Mouse (Mus musculus): ENCODE measurements around the gene Lrrc19. TPM values are rescaled to one million over a fixed set of nuclear protein-coding genes. Genes with fewer than 3 reads are reported as not detected.

The Lrrc19 gene
- polyA plus RNA-seq, 1 experiment from 2014 or later: 0.29 TPM

DNA sequence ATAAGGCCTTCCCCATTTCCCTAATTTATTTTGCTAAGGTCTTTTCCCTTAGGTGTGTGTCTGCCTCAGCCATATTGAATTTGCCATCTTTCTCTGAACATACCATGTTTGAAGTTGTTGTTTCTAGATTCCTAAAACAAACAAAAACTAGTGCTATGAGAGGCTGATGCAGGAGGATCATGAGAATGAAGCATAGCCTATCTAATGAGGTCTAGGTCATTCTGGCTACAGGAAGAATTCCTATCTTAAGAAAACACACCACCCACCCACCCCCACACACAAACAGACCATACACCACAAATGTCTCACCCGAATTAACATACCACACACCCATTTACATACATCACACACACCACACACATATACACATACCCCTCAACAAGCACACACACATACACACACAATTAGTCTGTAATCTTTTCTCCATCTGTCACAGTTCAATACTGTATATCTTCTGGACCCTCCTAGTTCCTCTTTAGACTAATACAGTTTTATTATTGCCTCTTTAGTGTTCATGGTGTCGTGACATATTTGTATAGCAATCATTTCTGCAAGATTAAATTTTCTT is 45.4 kb downstream of the Lrrc19 start:
- no peak for DNase-seq

DNA sequence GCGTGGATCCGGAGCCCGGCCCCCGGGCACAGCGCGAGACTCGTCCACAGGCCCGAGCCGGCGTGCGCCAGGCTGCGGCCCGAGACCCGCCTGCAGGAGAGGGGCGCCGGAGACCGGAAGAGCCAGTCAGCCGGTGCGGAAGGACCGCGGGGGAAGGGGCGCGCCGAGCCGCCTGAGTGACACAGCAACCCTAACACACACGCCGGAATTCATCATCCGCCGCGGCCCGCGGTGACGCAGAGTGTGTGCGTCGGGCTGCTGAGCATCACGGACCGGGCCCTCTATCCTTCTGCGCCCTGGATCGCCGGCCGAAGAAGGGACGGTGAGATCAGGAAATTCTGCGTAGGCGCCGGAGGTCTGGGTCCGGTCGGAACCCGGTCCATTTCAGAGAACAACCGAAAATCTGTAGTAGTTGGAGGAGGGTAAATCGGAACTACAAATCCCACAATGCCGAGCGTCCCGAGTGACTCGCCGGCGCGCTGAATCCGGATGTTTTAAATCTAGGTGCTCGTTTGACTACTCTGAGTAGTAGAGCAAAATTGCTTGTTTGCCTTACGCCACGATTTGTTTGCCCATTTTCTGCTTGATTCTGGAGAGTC is 46.8 kb downstream of the Lrrc19 start, which contains the start of gene Plaa:
Plaa (minus strand) TSS at position 214 of the 599 bp plus-strand sequence.
- WGBS: under 1% methylated on average over 60 of the region's 61 CpGs
- peak within 1 kb of the TSS; percentile 95 for H3K4me3 ChIP-seq (replicated peaks; ENCODE audit: low read depth, low read length)
- peak; percentile 99 for ATAC-seq (ENCODE audit: low FRiP score, low TSS enrichment)

More for the DNA sequence above, 45.4 kb downstream of the Lrrc19 start:
- Histone ChIP-seq H3K4me1 (ENCODE audit: control insufficient read depth, insufficient read depth, low read length) (peaks cover 13% of the 10 kb centered on the region), H3K27ac (replicated peaks; ENCODE audit: low read depth, low read length) (no peak overlapping the region), H3K4me3 (replicated peaks; ENCODE audit: low read depth, low read length) (no peak overlapping the region), H3K36me3 (ENCODE audit: control insufficient read depth, insufficient read depth, low read length) (no peaks in the 10 kb centered on the region), H3K27me3 (ENCODE audit: control insufficient read depth, insufficient read depth, low read length) (no peaks in the 10 kb centered on the region), H3K9me3 (ENCODE audit: control insufficient read depth, low read length) (no peaks in the 10 kb centered on the region), H3K9ac (replicated peaks; ENCODE audit: low read length) (no peak overlapping the region), H3K4me2 (ENCODE audit: low read length) (no peak overlapping the region)
- no peak for ATAC-seq (ENCODE audit: low FRiP score, low TSS enrichment)
- WGBS: 90% methylated on average over 2 of the region's 2 CpGs

DNA sequence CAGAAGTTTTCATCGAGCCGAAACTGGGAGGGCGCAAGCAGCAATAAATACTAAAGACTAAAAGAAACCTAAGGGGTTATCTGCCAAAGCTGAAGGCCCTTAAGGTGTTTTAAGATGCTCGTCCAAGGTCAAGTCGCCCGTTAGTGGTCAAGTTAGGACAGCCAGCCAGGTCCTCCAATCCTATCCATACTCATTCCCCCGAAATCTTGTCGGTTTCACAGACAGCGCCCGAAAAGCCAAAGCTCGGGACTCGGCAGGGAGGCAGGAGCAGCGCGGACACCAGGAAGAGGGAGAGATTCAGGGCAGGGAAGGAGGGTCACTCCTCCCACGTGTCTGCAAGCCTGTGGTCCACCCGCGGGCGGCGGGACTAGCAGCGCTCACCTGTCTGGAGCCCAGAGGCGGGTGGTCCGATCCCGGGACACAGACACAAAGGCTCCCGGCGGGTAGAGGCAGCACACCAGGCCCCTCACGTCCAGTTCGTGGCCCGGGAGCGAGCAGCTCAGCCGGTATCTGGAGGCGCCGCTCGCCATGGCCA is 47.4 kb downstream of the Lrrc19 start:
- Histone ChIP-seq H3K9ac (replicated peaks; ENCODE audit: low read length) (peak overlapping the region; percentile 94), H3K27ac (replicated peaks; ENCODE audit: low read depth, low read length) (peak overlapping the region; percentile 94), H3K4me2 (ENCODE audit: low read length) (peak overlapping the region; percentile 84), H3K4me1 (ENCODE audit: control insufficient read depth, insufficient read depth, low read length) (peaks cover 13% of the 10 kb centered on the region), H3K36me3 (ENCODE audit: control insufficient read depth, insufficient read depth, low read length) (no peaks in the 10 kb centered on the region), H3K9me3 (ENCODE audit: control insufficient read depth, low read length) (no peaks in the 10 kb centered on the region), H3K4me3 (replicated peaks; ENCODE audit: low read depth, low read length) (peak overlapping the region; percentile 95), H3K27me3 (ENCODE audit: control insufficient read depth, insufficient read depth, low read length) (no peaks in the 10 kb centered on the region)
- under 1% methylated on average over 33 of the region's 33 CpGs for WGBS
- ATAC-seq (ENCODE audit: low FRiP score, low TSS enrichment) (no peak), DNase-seq (no peak)

More for the DNA sequence above, 46.8 kb downstream of the Lrrc19 start, which contains the start of gene Plaa:
- peak within 1 kb of the TSS; percentile 94 for H3K27ac ChIP-seq (replicated peaks; ENCODE audit: low read depth, low read length)
- H3K9me3 ChIP-seq (ENCODE audit: control insufficient read depth, low read length): no peaks in the 10 kb centered on the region
- peak; percentile 97 for DNase-seq
- no peaks in the 10 kb centered on the region for H3K27me3 ChIP-seq (ENCODE audit: control insufficient read depth, insufficient read depth, low read length)
- H3K4me1 ChIP-seq (ENCODE audit: control insufficient read depth, insufficient read depth, low read length): peaks cover 13% of the 10 kb centered on the region
- H3K4me2 ChIP-seq (ENCODE audit: low read length): peak within 1 kb of the TSS; percentile 84
- H3K36me3 ChIP-seq (ENCODE audit: control insufficient read depth, insufficient read depth, low read length): no peaks in the 10 kb centered on the region
- H3K9ac ChIP-seq (replicated peaks; ENCODE audit: low read length): peak within 1 kb of the TSS; percentile 94

DNA sequence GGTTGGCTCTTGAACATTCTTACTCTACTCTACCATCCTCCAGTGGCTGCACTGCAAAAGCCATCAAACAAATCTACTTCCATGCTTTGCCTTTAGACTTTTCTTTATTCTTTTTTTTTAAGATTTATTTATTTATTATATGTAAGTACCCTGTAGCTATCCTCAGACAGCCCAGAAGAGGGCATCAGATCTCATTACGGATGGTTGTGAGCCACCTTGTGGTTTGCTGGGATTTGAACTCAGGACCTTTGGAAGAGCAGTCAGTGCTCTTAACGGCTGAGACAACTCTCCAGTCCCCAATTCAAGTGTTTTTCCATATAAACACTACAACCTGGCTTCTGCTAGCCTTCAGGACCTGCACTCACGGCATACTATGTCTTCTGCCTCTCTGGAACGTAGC is 48.5 kb downstream of the Lrrc19 start:
- Histone ChIP-seq H3K9ac (replicated peaks; ENCODE audit: low read length) (no peak overlapping the region), H3K4me2 (ENCODE audit: low read length) (peak overlapping the region; percentile 84), H3K36me3 (ENCODE audit: control insufficient read depth, insufficient read depth, low read length) (no peaks in the 10 kb centered on the region), H3K9me3 (ENCODE audit: control insufficient read depth, low read length) (no peaks in the 10 kb centered on the region), H3K4me1 (ENCODE audit: control insufficient read depth, insufficient read depth, low read length) (peaks cover 13% of the 10 kb centered on the region), H3K4me3 (replicated peaks; ENCODE audit: low read depth, low read length) (peak overlapping the region; percentile 95), H3K27me3 (ENCODE audit: control insufficient read depth, insufficient read depth, low read length) (no peaks in the 10 kb centered on the region), H3K27ac (replicated peaks; ENCODE audit: low read depth, low read length) (no peak overlapping the region)
- WGBS: 90% methylated on average over 4 of the region's 4 CpGs
- DNase-seq (no peak), ATAC-seq (ENCODE audit: low FRiP score, low TSS enrichment) (no peak)

DNA sequence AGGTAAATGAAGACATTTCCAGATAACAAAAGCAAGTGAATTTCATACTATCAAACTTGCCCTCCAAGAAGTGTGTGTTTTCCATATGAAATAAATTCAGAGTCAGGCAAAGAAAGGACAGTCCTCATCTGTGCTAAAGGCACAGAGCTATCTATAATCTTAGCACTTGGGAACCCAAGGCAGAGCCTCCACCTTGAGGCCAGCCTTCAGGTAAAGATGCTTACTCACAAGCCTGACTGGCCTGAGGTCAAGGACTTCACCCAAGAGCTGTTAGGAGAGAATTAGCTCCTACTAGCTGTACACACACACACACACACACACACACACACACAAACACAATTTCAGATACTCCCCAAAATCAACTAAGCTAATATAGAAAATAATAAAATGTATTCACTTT is 57.2 kb downstream of the Lrrc19 start:
- Histone ChIP-seq H3K9me3 (ENCODE audit: control insufficient read depth, low read length) (no peaks in the 10 kb centered on the region), H3K36me3 (ENCODE audit: control insufficient read depth, insufficient read depth, low read length) (no peaks in the 10 kb centered on the region), H3K27me3 (ENCODE audit: control insufficient read depth, insufficient read depth, low read length) (no peaks in the 10 kb centered on the region), H3K27ac (replicated peaks; ENCODE audit: low read depth, low read length) (no peak overlapping the region), H3K4me3 (replicated peaks; ENCODE audit: low read depth, low read length) (no peak overlapping the region), H3K4me1 (ENCODE audit: control insufficient read depth, insufficient read depth, low read length) (no peaks in the 10 kb centered on the region), H3K4me2 (ENCODE audit: low read length) (no peak overlapping the region), H3K9ac (replicated peaks; ENCODE audit: low read length) (no peak overlapping the region)
- ATAC-seq (ENCODE audit: low FRiP score, low TSS enrichment) (no peak), DNase-seq (no peak)

DNA sequence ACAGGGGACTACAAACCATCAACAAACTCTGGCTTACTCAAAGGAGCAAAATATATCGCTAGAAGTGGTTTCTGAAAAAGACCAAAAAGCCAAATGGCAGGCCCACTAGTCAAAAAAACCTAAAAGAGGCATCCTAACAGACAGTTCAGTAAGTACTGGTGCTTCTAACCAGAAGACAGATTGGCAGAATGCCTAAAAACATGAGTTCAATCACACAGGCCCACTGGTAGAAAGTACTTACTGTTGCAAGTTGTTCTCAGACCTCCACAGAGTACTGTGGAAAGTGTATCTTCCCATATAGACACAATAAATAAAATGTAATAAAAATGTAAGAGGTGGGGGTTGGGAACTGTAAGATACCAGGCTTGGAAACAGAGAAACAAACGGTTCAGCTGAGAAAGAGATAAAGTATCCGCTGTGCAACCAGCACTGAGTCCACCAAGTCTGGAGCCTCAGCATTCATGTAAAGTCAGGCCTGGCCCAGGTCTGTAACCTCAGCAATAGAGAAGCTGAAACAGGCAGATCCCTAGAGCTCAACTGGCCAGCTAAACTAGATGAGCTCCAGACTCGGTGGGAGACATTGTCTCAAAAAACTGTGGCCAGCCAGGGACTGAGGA is 58.1 kb downstream of the Lrrc19 start:
- no peak overlapping the region for H3K4me3 ChIP-seq (replicated peaks; ENCODE audit: low read depth, low read length)
- no peaks in the 10 kb centered on the region for H3K4me1 ChIP-seq (ENCODE audit: control insufficient read depth, insufficient read depth, low read length)
- no peaks in the 10 kb centered on the region for H3K36me3 ChIP-seq (ENCODE audit: control insufficient read depth, insufficient read depth, low read length)
- 88% methylated on average over 4 of the region's 4 CpGs for WGBS
- ATAC-seq (ENCODE audit: low FRiP score, low TSS enrichment) (no peak), DNase-seq (no peak)
- no peak overlapping the region for H3K4me2 ChIP-seq (ENCODE audit: low read length)
- no peak overlapping the region for H3K27ac ChIP-seq (replicated peaks; ENCODE audit: low read depth, low read length)
- no peaks in the 10 kb centered on the region for H3K27me3 ChIP-seq (ENCODE audit: control insufficient read depth, insufficient read depth, low read length)
- no peak overlapping the region for H3K9ac ChIP-seq (replicated peaks; ENCODE audit: low read length)
- H3K9me3 ChIP-seq (ENCODE audit: control insufficient read depth, low read length): no peaks in the 10 kb centered on the region

MicroRNA genes within 50 kb of the gene (microRNA counts, 519-probe panel; counts per million panel counts)
- 4,984 counts per million, percentile 48 among the panel's probes with 10 or more counts for microRNA mmu-miR-872

Small RNA genes within 50 kb of the gene (microRNA-seq; reads per million reads assigned to microRNA genes)
- gene Mir872: 4,688 reads per million, percentile 90 among the genes with 10 or more reads in this experiment

Other genes with a start within 250 kb of the Lrrc19 start
- 0.63 TPM in 1 of 2 replicates, not detected in the other for gene Gm10306, start 93.6 kb downstream of the Lrrc19 start, polyA plus RNA-seq (2014; fragmentation: Nextera tagmentation; extraction: Ambion mirVana)
- 22.8 and 24.1 TPM in 2 replicates for gene Caap1, start 93.3 kb downstream of the Lrrc19 start, polyA plus RNA-seq (2014; fragmentation: Nextera tagmentation; extraction: Ambion mirVana)
- gene Plaa, start 46.9 kb downstream of the Lrrc19 start, polyA plus RNA-seq (2014; fragmentation: Nextera tagmentation; extraction: Ambion mirVana): 62.7 and 79.5 TPM in 2 replicates
- 27.8 and 32.2 TPM in 2 replicates for gene Ift74, start 35.7 kb downstream of the Lrrc19 start, polyA plus RNA-seq (2014; fragmentation: Nextera tagmentation; extraction: Ambion mirVana)
- 4.2 and 9.3 TPM in 2 replicates for gene Tek, start 89.1 kb upstream of the Lrrc19 start, polyA plus RNA-seq (2014; fragmentation: Nextera tagmentation; extraction: Ambion mirVana)

Data from midbrain, embryonic 14.5 days (tissue).